Mouse (Mus musculus) forebrain, postnatal 0 days (tissue): ENCODE results near the gene Tlcd1. TPM values are rescaled to one million over a fixed set of nuclear protein-coding genes. Genes with fewer than 3 reads are reported as not detected.
A peak's percentile ranks its signal among the peaks of the same experiment; 100 is the strongest.

Experiments
- ATAC-seq: fragments of 200-750 bp; cut with Nextera tagmentation; 2 replicates; pipeline ENCODE4 v1.8.0; 2017; ENCODE audit warnings: mild to moderate bottlenecking, moderate library complexity
- DNase-seq: peaks from one replicate; pipeline ENCODE4 v3.0.0-alpha.2; 2015
- H3K27ac ChIP-seq: fragments of 300-500 bp; sonication (generic); 2 replicates; pipeline ENCODE4 v1.5.1; 2014; ENCODE audit warnings: low read depth, mild to moderate bottlenecking, antibody characterized with exemption, low read length, moderate library complexity, mixed read lengths
- H3K27me3 ChIP-seq: fragments of 300-500 bp; sonication (generic); 2 replicates; pipeline ENCODE4 v1.6.1; 2014; ENCODE audit warnings: mild to moderate bottlenecking, low read length, mixed read lengths; ENCODE audit not compliant: insufficient read depth
- H3K36me3 ChIP-seq: fragments of 300-500 bp; sonication (generic); 2 replicates; pipeline ENCODE4 v1.6.1; 2014; ENCODE audit warnings: mild to moderate bottlenecking, moderate library complexity; ENCODE audit not compliant: insufficient read depth
- H3K4me1 ChIP-seq: fragments of 300-500 bp; sonication (generic); 2 replicates; pipeline ENCODE4 v1.6.1; 2014; ENCODE audit warnings: antibody characterized with exemption; ENCODE audit not compliant: insufficient read depth
- H3K4me2 ChIP-seq: fragments of 300-500 bp; sonication (generic); 2 replicates; pipeline ENCODE4 v1.6.1; 2014; ENCODE audit warnings: low read depth, mild to moderate bottlenecking, moderate library complexity
- H3K4me3 ChIP-seq: fragments of 300-500 bp; sonication (generic); 2 replicates; pipeline ENCODE4 v1.5.1; 2014; ENCODE audit warnings: low read depth, low read length, mixed read lengths
- H3K9ac ChIP-seq: fragments of 300-500 bp; sonication (generic); 2 replicates; pipeline ENCODE4 v1.6.1; 2014; ENCODE audit warnings: mild to moderate bottlenecking
- H3K9me3 ChIP-seq: fragments of 300-500 bp; sonication (generic); 2 replicates; pipeline ENCODE4 v1.6.1; 2016; ENCODE audit warnings: low read length
- CTCF ChIP-seq: sonication (generic); IDR thresholded peaks from 2 replicates; pipeline ENCODE4 v1.5.1; 2016; ENCODE audit warnings: antibody characterized with exemption, control low read depth, low read depth
- WGBS: fragments of 180-500 bp; shearing (Covaris S2); extraction: QIAGEN DNeasy Blood & Tissue Kit; methylation state at CpG from one replicate; pipeline ENCODE4 v1.1.7; 2014; 5-methylcytosine and 5-hydroxymethylcytosine counted together
- polyA plus RNA-seq: library from polyadenylated mRNA; unstranded; fragments of >200 nt; fragmentation: Nextera tagmentation; extraction: Ambion mirVana; gene quantifications from 2 replicates; pipeline ENCODE4 v1.2.1, GENCODE M21; 2015
- total RNA-seq: library from RNA; depleted of rRNA; stranded (reverse); fragments of >200 nt; gene quantifications from 2 replicates; pipeline ENCODE4 v1.2.3, GENCODE M21; 2014

Tlcd1 gene
- total and polyA plus RNA-seq, 2 experiments from 2014 or later = 15.3 to 19.0 TPM

DNA sequence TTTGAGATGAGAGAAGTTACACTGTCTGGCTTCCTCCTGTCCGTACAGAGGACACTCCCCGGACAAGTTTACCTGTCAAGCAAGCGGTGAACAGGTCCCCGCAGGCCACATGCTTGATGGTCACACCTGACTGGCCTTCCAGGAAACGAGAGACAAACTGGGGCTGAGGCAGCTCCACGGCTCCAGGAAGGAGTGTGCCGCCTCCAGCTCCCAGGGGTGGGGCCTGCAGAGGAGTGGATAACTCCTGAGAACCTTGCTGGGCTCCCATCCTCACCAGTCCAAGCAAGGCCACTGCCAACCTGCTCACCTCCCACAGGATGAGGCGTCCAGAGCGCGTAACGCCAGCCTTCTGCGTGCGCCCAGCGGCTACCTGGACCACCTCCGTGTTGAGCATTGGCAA is 6.2 kb upstream of the Tlcd1 start:
- no peak for TF ChIP-seq CTCF
- ATAC-seq (no peak), DNase-seq (no peak)
- no peaks in the 10 kb centered on the region for H3K27me3 ChIP-seq
- no peak overlapping the region for H3K4me2 ChIP-seq
- no peak overlapping the region for H3K4me3 ChIP-seq
- 95% methylated on average over 15 of the region's 15 CpGs for WGBS
- no peaks in the 10 kb centered on the region for H3K9me3 ChIP-seq
- no peaks in the 10 kb centered on the region for H3K36me3 ChIP-seq
- no peak overlapping the region for H3K9ac ChIP-seq
- peaks cover 6% of the 10 kb centered on the region for H3K4me1 ChIP-seq
- no peak overlapping the region for H3K27ac ChIP-seq

DNA sequence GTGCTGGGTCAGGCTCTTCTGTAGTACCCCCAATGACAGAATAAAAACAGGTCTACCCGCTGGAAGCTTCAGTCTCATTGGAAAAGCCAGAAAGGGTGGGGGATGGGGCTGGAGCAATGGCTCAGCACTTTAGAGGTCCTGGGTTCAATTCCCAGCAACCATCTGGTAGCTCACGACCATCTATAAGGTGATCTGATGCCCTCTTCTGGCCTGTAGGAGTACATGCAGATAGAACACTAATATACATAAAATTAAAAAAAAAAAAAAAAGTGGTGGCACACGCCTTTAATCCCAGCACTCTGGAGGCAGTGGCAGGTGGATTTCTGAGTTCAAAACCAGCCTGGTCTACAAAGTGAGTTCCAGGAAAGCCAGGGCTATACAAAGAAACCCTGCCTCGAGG is 5.2 kb upstream of the Tlcd1 start:
- no peaks in the 10 kb centered on the region for H3K9me3 ChIP-seq
- peak; percentile 20 for TF ChIP-seq CTCF
- H3K27ac ChIP-seq = no peak overlapping the region
- no peak overlapping the region for H3K4me3 ChIP-seq
- H3K9ac ChIP-seq = no peak overlapping the region
- no peaks in the 10 kb centered on the region; the same call in 1 of the 2 replicates for H3K4me1 ChIP-seq
- WGBS = 72% methylated on average over 4 of the region's 4 CpGs
- ATAC-seq (no peak), DNase-seq (no peak)
- no peaks in the 10 kb centered on the region for H3K27me3 ChIP-seq
- H3K36me3 ChIP-seq = no peaks in the 10 kb centered on the region
- no peak overlapping the region for H3K4me2 ChIP-seq

DNA sequence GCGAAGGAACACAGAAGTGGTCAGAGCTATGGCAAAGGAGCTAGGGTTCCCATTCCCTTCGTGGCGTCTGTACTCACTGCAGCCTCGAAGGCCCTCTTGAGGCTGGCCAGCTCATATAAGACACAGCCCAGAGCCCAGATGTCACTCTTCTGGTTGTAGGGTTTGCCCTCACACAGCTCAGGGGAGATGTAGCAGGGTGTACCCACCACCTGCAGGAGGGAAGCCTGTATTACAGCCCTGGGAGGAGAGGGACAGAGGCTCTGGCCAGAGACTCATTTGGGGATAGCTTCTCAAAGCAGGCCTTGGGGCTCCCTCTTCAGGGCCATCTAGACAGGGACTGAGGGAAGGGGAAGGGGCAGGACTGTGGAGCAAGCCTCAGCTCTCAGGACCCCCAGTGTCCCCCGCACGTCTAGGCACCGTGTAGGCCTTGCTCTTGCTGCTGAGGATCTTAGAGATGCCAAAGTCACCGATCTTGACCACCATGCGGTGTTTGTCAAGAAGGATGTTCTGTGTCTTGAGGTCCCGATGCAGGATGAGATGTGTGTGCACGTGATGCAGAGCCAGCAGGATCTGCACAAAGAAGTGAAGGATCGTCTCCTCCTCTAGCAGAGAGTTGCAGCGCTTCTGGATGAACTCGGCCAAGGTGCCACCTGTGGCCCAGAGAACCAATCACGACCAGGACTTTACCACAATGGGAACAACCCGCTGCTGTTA is 4.3 kb upstream of the Tlcd1 start:
- 83% methylated on average over 16 of the region's 16 CpGs for WGBS
- peak; percentile 49 for TF ChIP-seq CTCF
- Histone ChIP-seq H3K9me3 (no peaks in the 10 kb centered on the region), H3K27ac (no peak overlapping the region), H3K36me3 (no peaks in the 10 kb centered on the region), H3K4me1 (peaks cover 5% of the 10 kb centered on the region; the same call in 1 of the 2 replicates), H3K9ac (no peak overlapping the region), H3K4me2 (no peak overlapping the region), H3K27me3 (no peaks in the 10 kb centered on the region), H3K4me3 (no peak overlapping the region)
- DNase-seq = no peak
- ATAC-seq = peak; percentile 22; the same call in 1 of the 2 replicates

DNA sequence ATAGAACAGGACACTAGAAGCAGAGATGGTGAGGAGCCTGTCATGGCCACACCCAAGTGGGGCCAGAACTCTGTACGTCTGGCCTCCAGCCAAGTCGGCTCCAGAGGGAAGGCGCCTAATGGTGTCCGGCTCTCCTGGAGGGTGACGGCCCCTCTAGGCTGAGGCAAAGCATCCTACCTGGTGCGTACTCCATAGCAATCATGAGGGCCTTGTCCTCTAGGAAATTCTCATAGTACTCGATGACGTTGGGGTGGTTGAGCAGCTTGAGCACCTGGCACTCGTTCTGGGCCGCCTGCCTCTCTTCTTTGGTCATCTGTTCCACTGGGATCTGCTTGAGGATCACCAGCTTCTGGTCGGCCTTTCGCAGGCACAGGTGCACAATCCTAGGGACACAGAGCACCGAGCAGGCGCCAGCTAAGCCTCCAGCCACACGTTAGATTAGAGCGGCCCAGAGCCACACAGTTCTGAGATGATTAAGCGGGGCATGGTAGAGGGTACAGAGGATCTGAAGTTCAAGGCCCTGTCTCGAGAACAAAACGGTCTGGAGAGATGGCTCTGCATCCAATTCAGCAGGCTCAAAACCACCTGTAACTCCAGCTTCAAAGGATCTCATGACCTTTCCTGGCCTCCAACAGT is 3.6 kb upstream of the Tlcd1 start:
- H3K9ac ChIP-seq = no peak overlapping the region
- no peak overlapping the region for H3K27ac ChIP-seq
- H3K4me1 ChIP-seq = peaks cover 8% of the 10 kb centered on the region; the same call in 1 of the 2 replicates
- DNase-seq (no peak), ATAC-seq (no peak)
- no peaks in the 10 kb centered on the region for H3K9me3 ChIP-seq
- no peak overlapping the region for H3K4me2 ChIP-seq
- H3K36me3 ChIP-seq = no peaks in the 10 kb centered on the region
- no peak for TF ChIP-seq CTCF
- no peaks in the 10 kb centered on the region for H3K27me3 ChIP-seq
- 87% methylated on average over 19 of the region's 19 CpGs for WGBS
- H3K4me3 ChIP-seq = no peak overlapping the region

DNA sequence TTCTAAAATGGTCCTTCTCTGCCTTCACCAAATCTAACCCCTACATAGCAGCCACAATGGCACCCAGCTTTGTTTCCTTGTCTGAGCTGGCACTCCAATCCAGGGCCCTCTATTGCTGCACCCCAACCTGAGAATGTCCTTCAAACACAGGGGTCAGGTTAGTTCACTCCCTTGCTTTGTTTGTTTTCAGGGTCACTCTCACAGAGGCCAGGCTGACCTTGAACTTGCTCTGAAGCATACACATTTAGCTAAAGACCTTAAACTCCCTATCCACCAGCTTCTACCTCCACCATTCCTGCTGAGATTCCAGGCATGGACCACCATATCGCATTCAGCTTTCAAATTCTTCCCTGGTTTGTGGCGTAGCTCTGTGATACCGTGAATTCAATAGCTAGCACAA is 2.0 kb upstream of the Tlcd1 start:
- no peak overlapping the region for H3K4me2 ChIP-seq
- WGBS = 83% methylated on average over 3 of the region's 3 CpGs
- no peak overlapping the region for H3K9ac ChIP-seq
- H3K9me3 ChIP-seq = no peaks in the 10 kb centered on the region
- no peak for TF ChIP-seq CTCF
- H3K4me1 ChIP-seq = peaks cover 8% of the 10 kb centered on the region; the same call in 1 of the 2 replicates
- 0 out of 2 replicates have a peak, but pooled peaks cover 2% of the 10 kb centered on the region for H3K36me3 ChIP-seq
- no peak for ATAC-seq
- DNase-seq = no peak
- H3K27ac ChIP-seq = no peak overlapping the region
- H3K27me3 ChIP-seq = no peaks in the 10 kb centered on the region
- H3K4me3 ChIP-seq = no peak overlapping the region

DNA sequence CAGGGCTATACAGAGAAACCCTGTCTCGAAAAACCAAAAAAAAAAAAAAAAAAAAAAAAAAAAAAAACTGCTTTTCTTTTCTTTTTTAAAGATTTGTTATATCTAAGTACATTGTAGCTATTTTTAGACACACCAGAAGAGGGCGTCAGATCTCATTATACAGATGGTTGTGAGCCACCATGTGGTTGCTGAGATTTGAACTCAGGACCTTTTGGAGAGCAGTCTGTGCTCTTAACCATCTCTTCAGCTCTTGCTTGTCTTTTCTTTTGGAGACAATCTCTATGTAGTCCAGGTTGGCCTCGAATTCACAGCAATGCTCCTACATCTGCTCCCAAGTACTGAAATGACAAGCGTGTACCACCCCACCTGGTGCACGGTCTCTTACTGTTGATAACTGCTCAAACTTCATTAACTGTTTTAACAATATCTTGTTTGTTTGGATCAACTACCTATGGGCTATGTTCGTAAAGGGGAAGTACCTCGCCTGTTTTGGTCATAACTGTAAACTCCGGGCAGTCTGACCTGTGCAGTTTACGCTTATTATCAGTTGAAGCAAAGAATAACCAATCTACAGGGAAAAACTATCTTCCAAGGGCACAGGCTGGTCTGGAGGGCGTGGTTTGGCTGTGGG is 625 bp upstream of the Tlcd1 start:
- peaks cover 8% of the 10 kb centered on the region; the same call in 1 of the 2 replicates for H3K4me1 ChIP-seq
- peak; percentile 38 for TF ChIP-seq CTCF
- H3K4me2 ChIP-seq = peak overlapping the region; percentile 73
- peak overlapping the region; percentile 51 for H3K4me3 ChIP-seq
- ATAC-seq (no peak), DNase-seq (peak; percentile 37)
- H3K27ac ChIP-seq = no peak overlapping the region
- no peaks in the 10 kb centered on the region for H3K9me3 ChIP-seq
- H3K9ac ChIP-seq = peak overlapping the region; percentile 34; the same call in 1 of the 2 replicates
- peaks cover 16% of the 10 kb centered on the region for H3K36me3 ChIP-seq
- WGBS = 4% methylated on average over 9 of the region's 10 CpGs
- no peaks in the 10 kb centered on the region for H3K27me3 ChIP-seq
